Mouse (Mus musculus) G1E (cell line): ENCODE data around the gene Slc7a1. TPM values are rescaled to one million over a fixed set of nuclear protein-coding genes. Genes with fewer than 3 reads are reported as not detected.

Source experiments
- ATAC-seq: 2 replicates; pipeline ENCODE4 v1.8.0; 2016; ENCODE audit warnings: mild to moderate bottlenecking; ENCODE audit not compliant: insufficient number of reproducible peaks, poor library complexity, low FRiP score, severe bottlenecking; ENCODE audit errors: extremely low read depth
- DNase-seq: peaks from one replicate; pipeline ENCODE4 v3.0.0; 2012; ENCODE audit warnings: low spot score
- H3K27me3 ChIP-seq: 2 replicates; pipeline ENCODE4 v1.6.1; 2012; ENCODE audit warnings: mild to moderate bottlenecking, low read length, inconsistent platforms; ENCODE audit not compliant: insufficient read depth
- H3K36me3 ChIP-seq: replicated peaks from 2 replicates; pipeline ENCODE3; 2012; ENCODE audit warnings: mild to moderate bottlenecking, inconsistent platforms
- H3K4me1 ChIP-seq: 2 replicates; pipeline ENCODE4 v1.6.1; 2012; ENCODE audit warnings: low read depth, low read length, inconsistent platforms, mixed read lengths; ENCODE audit not compliant: insufficient read depth
- H3K4me3 ChIP-seq: 2 replicates; pipeline ENCODE4 v1.5.1; 2012; ENCODE audit warnings: low read depth, mild to moderate bottlenecking, inconsistent platforms, low read length, moderate library complexity, mixed read lengths
- H3K9me3 ChIP-seq: replicated peaks from 2 replicates; pipeline ENCODE4 v1.6.1; 2012; ENCODE audit warnings: inconsistent platforms
- CTCF ChIP-seq: IDR thresholded peaks from 2 replicates; pipeline ENCODE4 v1.5.1; 2012; ENCODE audit warnings: low read depth, low read length, inconsistent platforms, mixed read lengths
- GATA1 ChIP-seq: IDR thresholded peaks from 2 replicates; pipeline ENCODE4 v1.6.1; 2012; ENCODE audit warnings: borderline replicate concordance, low read length, inconsistent platforms, mixed read lengths
- GATA2 ChIP-seq: IDR thresholded peaks from 2 replicates; pipeline ENCODE4 v1.6.1; 2012; ENCODE audit warnings: low read depth, low read length, inconsistent platforms, borderline replicate concordance
- POLR2AphosphoS5 ChIP-seq: IDR thresholded peaks from 2 replicates; pipeline ENCODE4 v1.6.1; 2012; ENCODE audit warnings: low read depth, low read length, inconsistent platforms; ENCODE audit not compliant: insufficient replicate concordance
- TAL1 ChIP-seq: conservative IDR thresholded peaks from 2 replicates; pipeline ENCODE4 v1.6.1; 2012; ENCODE audit warnings: low read depth, low read length, inconsistent platforms, mixed read lengths
- polyA plus RNA-seq: library from polyadenylated mRNA; stranded (reverse); fragments of >175 nt; gene quantifications from 2 replicates; pipeline ENCODE4 v1.2.3, GENCODE M21; 2012
- total RNA-seq, 2 experiments: library from RNA; stranded (forward) in 1 of 2; stranded (reverse) in 1 of 2; fragments of 200-1000 nt in 1 of 2; fragments of >200 nt in 1 of 2; fragmentation: Nextera tagmentation in 1 of 2; gene quantifications; 2 replicates each; pipeline ENCODE4 v1.2.3; 2014 to 2017

The Slc7a1 gene
- total and polyA plus RNA-seq, 3 experiments: 20.2 to 86.4 (median 44.5) TPM

- peak overlapping the region; percentile 99 for H3K4me3 ChIP-seq
- no peak for TF ChIP-seq GATA1
- H3K4me1 ChIP-seq: peaks cover 47% of the 10 kb centered on the region
- no peaks in the 10 kb centered on the region for H3K9me3 ChIP-seq
- peaks cover 48% of the 10 kb centered on the region for H3K36me3 ChIP-seq
- no peaks in the 10 kb centered on the region; the same call in 1 of the 2 replicates for H3K27me3 ChIP-seq
- ATAC-seq: no peak
- DNase-seq: no peak
These were observed 1.8 kb downstream of the Slc7a1 start for GRCm38 (mm10) chr5:148397911-148398310.

- peaks cover 47% of the 10 kb centered on the region for H3K4me1 ChIP-seq
- no peaks in the 10 kb centered on the region; the same call in 1 of the 2 replicates for H3K27me3 ChIP-seq
- DNase-seq: no peak
- TF ChIP-seq CTCF: no peak
- TF ChIP-seq GATA2: no peak
- TF ChIP-seq TAL1: no peak
- TF ChIP-seq GATA1: no peak
- TF ChIP-seq POLR2AphosphoS5: no peak
- H3K9me3 ChIP-seq: no peaks in the 10 kb centered on the region
- peak overlapping the region; percentile 99; the same call in 1 of the 2 replicates for H3K4me3 ChIP-seq
- ATAC-seq: no peak
- peaks cover 53% of the 10 kb centered on the region for H3K36me3 ChIP-seq
These were observed 2.3 kb downstream of the Slc7a1 start for GRCm38 (mm10) chr5:148397418-148397817.

GRCm38 (mm10) chr5:148393316-148393715 lies 6.4 kb downstream of the Slc7a1 start:
- Histone ChIP-seq H3K27me3 (no peaks in the 10 kb centered on the region), H3K9me3 (peaks cover 2% of the 10 kb centered on the region), H3K4me1 (peaks cover 45% of the 10 kb centered on the region), H3K4me3 (no peak overlapping the region), H3K36me3 (peaks cover 92% of the 10 kb centered on the region)
- DNase-seq (no peak), ATAC-seq (no peak)
- TF ChIP-seq GATA1 (no peak), GATA2 (no peak), TAL1 (no peak), CTCF (no peak), POLR2AphosphoS5 (no peak)

GRCm38 (mm10) chr5:148392831-148393230 lies 6.9 kb downstream of the Slc7a1 start:
- Histone ChIP-seq H3K4me1 (peaks cover 46% of the 10 kb centered on the region), H3K9me3 (peaks cover 5% of the 10 kb centered on the region), H3K4me3 (no peak overlapping the region), H3K36me3 (peaks cover 95% of the 10 kb centered on the region), H3K27me3 (no peaks in the 10 kb centered on the region)
- ATAC-seq: no peak
- DNase-seq: no peak
- TF ChIP-seq POLR2AphosphoS5 (no peak), TAL1 (no peak), GATA2 (no peak), CTCF (no peak), GATA1 (no peak)

- TF ChIP-seq GATA2 (no peak), GATA1 (no peak), CTCF (no peak), TAL1 (no peak), POLR2AphosphoS5 (no peak)
- DNase-seq (no peak), ATAC-seq (no peak)
- H3K4me1 ChIP-seq: peaks cover 28% of the 10 kb centered on the region; the same call in 1 of the 2 replicates
- peaks cover 98% of the 10 kb centered on the region for H3K36me3 ChIP-seq
- no peaks in the 10 kb centered on the region for H3K27me3 ChIP-seq
- H3K9me3 ChIP-seq: peaks cover 5% of the 10 kb centered on the region
- H3K4me3 ChIP-seq: no peak overlapping the region
These were observed 10.4 kb downstream of the Slc7a1 start for GRCm38 (mm10) chr5:148389007-148389970.

- H3K9me3 ChIP-seq: peaks cover 5% of the 10 kb centered on the region
- H3K27me3 ChIP-seq: no peaks in the 10 kb centered on the region
- H3K4me3 ChIP-seq: no peak overlapping the region
- DNase-seq: no peak
- peaks cover 31% of the 10 kb centered on the region; the same call in 1 of the 2 replicates for H3K4me1 ChIP-seq
- no peak for ATAC-seq
- peaks cover 98% of the 10 kb centered on the region for H3K36me3 ChIP-seq
- TF ChIP-seq GATA2 (no peak), POLR2AphosphoS5 (no peak), GATA1 (no peak), CTCF (no peak), TAL1 (no peak)
These were observed 11.3 kb downstream of the Slc7a1 start for GRCm38 (mm10) chr5:148388251-148389006.
